Mouse (Mus musculus): Measurements from ENCODE around the gene Gm16181.
"Not testable (repeated sequence)": the region's sequence is repeated elsewhere in the genome, so short reads cannot be mapped to it uniquely, and the experiment has no call there.

The Gm16181 gene

GRCm38 (mm10) chr17:35232659-35233058 lies 12.0 kb downstream of the Gm16181 start:
- no peak for DNase-seq

- no peak for DNase-seq
Measured at GRCm38 (mm10) chr17:35233114-35233980, 12.7 kb downstream of the Gm16181 start, which contains the start of gene Atp6v1g2. Gene Atp6v1g2, plus strand, starts transcription at chr17:35233660.

GRCm38 (mm10) chr17:35234090-35234489 lies 13.5 kb downstream of the Gm16181 start:
- DNase-seq = not testable (repeated sequence)

GRCm38 (mm10) chr17:35234903-35235302 lies 14.3 kb downstream of the Gm16181 start:
- DNase-seq = peak; percentile 57

GRCm38 (mm10) chr17:35235614-35236389 lies 15.2 kb downstream of the Gm16181 start, which contains the start of gene Nfkbil1:
Gene Nfkbil1, minus strand, starts transcription at chr17:35235792.
- DNase-seq = peak; percentile 89

- peak; percentile 98 for DNase-seq
Measured at GRCm38 (mm10) chr17:35236390-35236746, 15.7 kb downstream of the Gm16181 start.

GRCm38 (mm10) chr17:35236996-35237395 lies 16.4 kb downstream of the Gm16181 start:
- no peak for DNase-seq

GRCm38 (mm10) chr17:35237504-35237903 lies 16.9 kb downstream of the Gm16181 start:
- DNase-seq = no peak

- no peak for DNase-seq
Measured at GRCm38 (mm10) chr17:35239700-35240099, 19.1 kb downstream of the Gm16181 start.

GRCm38 (mm10) chr17:35240384-35241304 lies 20.0 kb downstream of the Gm16181 start:
- peak; percentile 62 for DNase-seq

- DNase-seq = peak; percentile 97
Measured at GRCm38 (mm10) chr17:35241305-35242014, 20.8 kb downstream of the Gm16181 start, which contains the start of gene Ddx39b. Gene Ddx39b, plus strand, starts transcription at chr17:35241746.

- DNase-seq = peak; percentile 55
Measured at GRCm38 (mm10) chr17:35242015-35242941, 21.6 kb downstream of the Gm16181 start.

GRCm38 (mm10) chr17:35243086-35243485 lies 22.5 kb downstream of the Gm16181 start:
- peak; percentile 51 for DNase-seq

- no peak for DNase-seq
Measured at GRCm38 (mm10) chr17:35244999-35245398, 24.4 kb downstream of the Gm16181 start.

- no peak for DNase-seq
Measured at GRCm38 (mm10) chr17:35245731-35246623, 25.3 kb downstream of the Gm16181 start.

GRCm38 (mm10) chr17:35247144-35247543 lies 26.5 kb downstream of the Gm16181 start:
- no peak for DNase-seq

GRCm38 (mm10) chr17:35248986-35249385 lies 28.4 kb downstream of the Gm16181 start:
- DNase-seq = no peak

- no peak for DNase-seq
Measured at GRCm38 (mm10) chr17:35249451-35250197, 29.0 kb downstream of the Gm16181 start.
